In genomic region chr14:73289915-73290314, GRCm38 (mm10) we compare ENCODE assay signal across 16 mouse cellular contexts.
"Had no signal": no experiment of that assay in that cellular context is flagged by ENCODE, and none has a peak within 500 bp of the region (broad histone marks: within the 10 kb centered on the region; RNA-seq: fewer than 3 reads in every experiment).

No protein-coding gene starts in this region.

- H3K9me3 ChIP-seq: limb, embryonic 13.5 days; liver, embryonic 15.5 days; megakaryocyte, embryonic 14.5 days; midbrain, embryonic 15.5 days; neural tube, embryonic 13.5 days had no signal

- H3K4me2 ChIP-seq: limb, embryonic 13.5 days; liver, embryonic 15.5 days; midbrain, embryonic 11.5 days; midbrain, embryonic 15.5 days; neural tube, embryonic 13.5 days had no signal

- H3K9ac ChIP-seq: limb, embryonic 13.5 days; liver, embryonic 15.5 days; midbrain, embryonic 15.5 days; neural tube, embryonic 13.5 days had no signal

- ATAC-seq: lung, postnatal 0 days; midbrain, embryonic 15.5 days had no signal

- H3K27me3 ChIP-seq: limb, embryonic 13.5 days; liver, embryonic 15.5 days; megakaryocyte, embryonic 14.5 days; midbrain, embryonic 15.5 days; neural tube, embryonic 13.5 days had no signal

- H3K4me1 ChIP-seq: limb, embryonic 13.5 days; liver, embryonic 15.5 days; midbrain, embryonic 15.5 days; neural tube, embryonic 13.5 days had no signal

- H3K27ac ChIP-seq: kidney, postnatal 0 days; limb, embryonic 13.5 days; liver, embryonic 15.5 days; midbrain, embryonic 15.5 days; neural tube, embryonic 13.5 days had no signal

- H3K4me3 ChIP-seq: limb, embryonic 13.5 days; liver, embryonic 15.5 days; megakaryocyte, embryonic 14.5 days; midbrain, embryonic 15.5 days; neural tube, embryonic 13.5 days had no signal

- DNase-seq: kidney, adult 9 months; kidney, postnatal 36 days; layer of hippocampus, adult 9-11 months; left cerebral cortex, postnatal 4 days; lung, adult 2 months; lung, postnatal 36 days; retina, postnatal 1 day; thymus, postnatal 14 days had no signal

- H3K36me3 ChIP-seq: limb, embryonic 13.5 days; midbrain, embryonic 15.5 days had no signal
